6 mouse cellular contexts compared by ENCODE assay signal in the genomic region with DNA sequence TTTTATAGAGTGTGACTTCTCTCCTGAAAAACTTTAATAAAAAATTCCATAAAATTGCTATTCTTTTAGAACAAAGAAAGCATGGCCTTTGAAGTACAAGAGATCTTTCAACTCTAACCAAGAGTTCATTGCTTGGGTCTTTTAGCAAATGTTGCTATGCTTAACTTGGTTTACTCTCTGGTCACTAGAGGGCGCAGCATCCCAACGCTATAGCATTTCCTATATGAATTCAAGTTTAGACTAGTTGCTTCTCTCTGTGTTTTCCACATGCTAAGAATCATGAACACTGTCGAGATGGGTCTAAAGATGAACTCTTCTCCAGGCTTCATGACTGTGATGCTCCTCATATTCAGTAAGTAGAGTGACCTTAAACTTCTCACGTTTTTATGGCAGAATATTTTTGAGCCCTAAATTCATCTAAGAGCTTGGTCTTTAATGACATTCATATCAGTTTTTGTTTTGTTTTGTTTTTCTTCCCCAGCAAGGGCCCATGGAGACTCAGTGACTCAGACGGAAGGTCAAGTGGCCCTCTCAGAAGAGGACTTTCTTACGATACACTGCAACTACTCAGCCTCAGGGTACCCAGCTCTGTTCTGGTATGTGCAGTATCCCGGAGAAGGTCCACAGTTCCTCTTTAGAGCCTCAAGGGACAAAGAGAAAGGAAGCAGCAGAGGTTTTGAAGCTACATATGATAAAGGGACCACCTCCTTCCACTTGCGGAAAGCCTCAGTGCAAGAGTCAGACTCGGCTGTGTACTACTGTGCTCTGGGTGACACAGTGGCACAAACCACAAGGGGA.
DNase-seq lines count a peak whose midpoint lies in the region; ATAC-seq and TF ChIP-seq lines count a peak whose summit lies in the region.
"Not testable (repeated sequence)": the region's sequence is repeated elsewhere in the genome, so short reads cannot be mapped to it uniquely, and the experiment has no call there.

No protein-coding gene starts in this region.

- H3K27me3 ChIP-seq in liver, embryonic 14.5 days (ENCODE audit: control insufficient read depth, insufficient read depth, low read length); stomach, embryonic 14.5 days (ENCODE audit: control insufficient read depth, insufficient read depth, low read length): not testable (repeated sequence)

- ATAC-seq in common myeloid progenitor, adult 5-6 weeks (replicated peaks; ENCODE audit: low read depth, poor library complexity, severe bottlenecking): peak; percentile 94
- peak; percentile 84 for ATAC-seq in erythroid progenitor cell, adult 5-6 weeks (replicated peaks; ENCODE audit: low FRiP score, poor library complexity, severe bottlenecking)
- ATAC-seq in granulocyte monocyte progenitor cell, adult 5-6 weeks (replicated peaks; ENCODE audit: poor library complexity, severe bottlenecking): peak; percentile 84
- 0 out of 2 replicates have a peak, but pooled peaks have one; percentile 21 for ATAC-seq in liver, embryonic 14.5 days (ENCODE audit: insufficient read depth)
- peak; percentile 95 for ATAC-seq in megakaryocyte-erythroid progenitor cell, adult 5-6 weeks (replicated peaks; ENCODE audit: low FRiP score, low TSS enrichment, poor library complexity, severe bottlenecking)
- ATAC-seq in stomach, embryonic 14.5 days (ENCODE audit: insufficient number of reproducible peaks, insufficient read depth, low FRiP score, low read depth): peak; percentile 28; the same call in 1 of the 2 replicates

- not testable (repeated sequence) for DNase-seq in liver, embryonic 14.5 days (ENCODE audit: low read depth in 3 of 3, low spot score in 3 of 3)

- WGBS in liver, embryonic 14.5 days (ENCODE audit: insufficient replicate concordance): no CpG with 5 or more reads among the region's 9 CpGs
- WGBS in stomach, embryonic 14.5 days: no CpG with 5 or more reads among the region's 9 CpGs

- H3K4me1 ChIP-seq in liver, embryonic 14.5 days (replicated peaks; ENCODE audit: control insufficient read depth in 2 of 2, insufficient read depth in 2 of 2, low read length in 1 of 2); stomach, embryonic 14.5 days (ENCODE audit: control insufficient read depth, insufficient read depth, low read length): not testable (repeated sequence)

- not testable (repeated sequence) for H3K27ac ChIP-seq in liver, embryonic 14.5 days; stomach, embryonic 14.5 days (ENCODE audit: low read length)

- TF ChIP-seq EP300 in liver, embryonic 14.5 days (IDR thresholded peaks at IDR 0.05; ENCODE audit: low read depth): not testable (repeated sequence)

- not testable (repeated sequence) for H3K9me3 ChIP-seq in liver, embryonic 14.5 days (ENCODE audit: control insufficient read depth, low read length); stomach, embryonic 14.5 days (ENCODE audit: control insufficient read depth, low read depth, low read length)

- H3K9ac ChIP-seq in liver, embryonic 14.5 days (replicated peaks); stomach, embryonic 14.5 days (replicated peaks; ENCODE audit: low read depth, low read length): not testable (repeated sequence)

- H3K36me3 ChIP-seq in liver, embryonic 14.5 days (replicated peaks; ENCODE audit: control insufficient read depth, insufficient read depth, low read depth); stomach, embryonic 14.5 days (ENCODE audit: control insufficient read depth, insufficient read depth, low read length): not testable (repeated sequence)

- TF ChIP-seq CTCF in liver, embryonic 14.5 days (IDR thresholded peaks at IDR 0.05; ENCODE audit: low read depth): not testable (repeated sequence)

- H3K4me2 ChIP-seq in liver, embryonic 14.5 days (ENCODE audit: low read depth); stomach, embryonic 14.5 days (replicated peaks; ENCODE audit: low read depth, low read length): not testable (repeated sequence)

- not testable (repeated sequence) for H3K4me3 ChIP-seq in liver, embryonic 14.5 days (ENCODE audit: insufficient read depth in 1 of 2, low read depth in 2 of 2, low read length in 2 of 2); stomach, embryonic 14.5 days (ENCODE audit: low read depth, low read length)

Comparison
In these comparisons a context has a peak if more than half of its experiments do, and no peak if none do; other contexts are left out.
1. ATAC-seq: peak in every context shown above with its lines; median percentile 95 in megakaryocyte-erythroid progenitor cell, adult 5-6 weeks; 94 in common myeloid progenitor, adult 5-6 weeks; 84 in erythroid progenitor cell, adult 5-6 weeks; 84 in granulocyte monocyte progenitor cell, adult 5-6 weeks; 28 in stomach, embryonic 14.5 days; 21 in liver, embryonic 14.5 days.